Mouse (Mus musculus): ENCODE data around the gene Pdzd7. TPM values are rescaled to one million over a fixed set of nuclear protein-coding genes. Genes with fewer than 3 reads are reported as not detected.

Gene Pdzd7
- polyA plus RNA-seq (2012; rRNA removed): 8.8 and 9.8 TPM in 2 replicates

- DNase-seq (ENCODE audit: low read depth): no peak
- TF ChIP-seq POLR2A (IDR thresholded peaks at IDR 0.05; ENCODE audit: borderline replicate concordance, extremely low read depth, insufficient read depth, insufficient read length, poor library complexity, severe bottlenecking) (no peak), CTCF (IDR thresholded peaks at IDR 0.05; ENCODE audit: borderline replicate concordance, extremely low read depth, insufficient read depth, insufficient read length) (no peak)
These were observed at the start of gene Pdzd7 for GRCm38 (mm10) chr19:45045651-45046050. TSS of gene Pdzd7 (minus strand) at chr19:45045717.

GRCm38 (mm10) chr19:45081841-45082550 lies 36.5 kb upstream of the Pdzd7 start:
- DNase-seq (ENCODE audit: low read depth): peak; percentile 42
- no peak for TF ChIP-seq POLR2A (IDR thresholded peaks at IDR 0.05; ENCODE audit: borderline replicate concordance, extremely low read depth, insufficient read depth, insufficient read length, poor library complexity, severe bottlenecking)
- peak; percentile 71 for TF ChIP-seq CTCF (IDR thresholded peaks at IDR 0.05; ENCODE audit: borderline replicate concordance, extremely low read depth, insufficient read depth, insufficient read length)

GRCm38 (mm10) chr19:45081279-45081678 lies 35.8 kb upstream of the Pdzd7 start:
- DNase-seq (ENCODE audit: low read depth): peak; percentile 79

GRCm38 (mm10) chr19:45080711-45081110 lies 35.2 kb upstream of the Pdzd7 start:
- TF ChIP-seq CTCF (IDR thresholded peaks at IDR 0.05; ENCODE audit: borderline replicate concordance, extremely low read depth, insufficient read depth, insufficient read length): no peak
- TF ChIP-seq POLR2A (IDR thresholded peaks at IDR 0.05; ENCODE audit: borderline replicate concordance, extremely low read depth, insufficient read depth, insufficient read length, poor library complexity, severe bottlenecking): no peak
- DNase-seq (ENCODE audit: low read depth): no peak

More at GRCm38 (mm10) chr19:45081279-45081678, 35.8 kb upstream of the Pdzd7 start:
- TF ChIP-seq POLR2A (IDR thresholded peaks at IDR 0.05; ENCODE audit: borderline replicate concordance, extremely low read depth, insufficient read depth, insufficient read length, poor library complexity, severe bottlenecking) (no peak), CTCF (IDR thresholded peaks at IDR 0.05; ENCODE audit: borderline replicate concordance, extremely low read depth, insufficient read depth, insufficient read length) (peak; percentile 93)

- peak; percentile 68 for DNase-seq (ENCODE audit: low read depth)
- TF ChIP-seq CTCF (IDR thresholded peaks at IDR 0.05; ENCODE audit: borderline replicate concordance, extremely low read depth, insufficient read depth, insufficient read length) (no peak), POLR2A (IDR thresholded peaks at IDR 0.05; ENCODE audit: borderline replicate concordance, extremely low read depth, insufficient read depth, insufficient read length, poor library complexity, severe bottlenecking) (no peak)
These were observed 34.4 kb upstream of the Pdzd7 start for GRCm38 (mm10) chr19:45079769-45080515.

- DNase-seq (ENCODE audit: low read depth): peak; percentile 64
- TF ChIP-seq CTCF (IDR thresholded peaks at IDR 0.05; ENCODE audit: borderline replicate concordance, extremely low read depth, insufficient read depth, insufficient read length) (peak; percentile 49; the same call in 1 of the 2 replicates), POLR2A (IDR thresholded peaks at IDR 0.05; ENCODE audit: borderline replicate concordance, extremely low read depth, insufficient read depth, insufficient read length, poor library complexity, severe bottlenecking) (no peak)
These were observed 33.7 kb upstream of the Pdzd7 start for GRCm38 (mm10) chr19:45078971-45079764.

- TF ChIP-seq POLR2A (IDR thresholded peaks at IDR 0.05; ENCODE audit: borderline replicate concordance, extremely low read depth, insufficient read depth, insufficient read length, poor library complexity, severe bottlenecking) (no peak), CTCF (IDR thresholded peaks at IDR 0.05; ENCODE audit: borderline replicate concordance, extremely low read depth, insufficient read depth, insufficient read length) (no peak)
- no peak for DNase-seq (ENCODE audit: low read depth)
These were observed 32.5 kb upstream of the Pdzd7 start for GRCm38 (mm10) chr19:45077742-45078645.

- DNase-seq (ENCODE audit: low read depth): peak; percentile 63
- TF ChIP-seq POLR2A (IDR thresholded peaks at IDR 0.05; ENCODE audit: borderline replicate concordance, extremely low read depth, insufficient read depth, insufficient read length, poor library complexity, severe bottlenecking): no peak
- peak; percentile 42; the same call in 1 of the 2 replicates for TF ChIP-seq CTCF (IDR thresholded peaks at IDR 0.05; ENCODE audit: borderline replicate concordance, extremely low read depth, insufficient read depth, insufficient read length)
These were observed 31.3 kb upstream of the Pdzd7 start for GRCm38 (mm10) chr19:45076586-45077510.

- TF ChIP-seq CTCF (IDR thresholded peaks at IDR 0.05; ENCODE audit: borderline replicate concordance, extremely low read depth, insufficient read depth, insufficient read length): no peak
- no peak for TF ChIP-seq POLR2A (IDR thresholded peaks at IDR 0.05; ENCODE audit: borderline replicate concordance, extremely low read depth, insufficient read depth, insufficient read length, poor library complexity, severe bottlenecking)
These were observed 30.6 kb upstream of the Pdzd7 start for GRCm38 (mm10) chr19:45076036-45076575.

More at GRCm38 (mm10) chr19:45076036-45076575, 30.6 kb upstream of the Pdzd7 start:
- no peak for DNase-seq (ENCODE audit: low read depth)
